Mouse (Mus musculus) limb, embryonic 14.5 days (tissue): ENCODE measurements around the gene Cntrl. TPM values are rescaled to one million over a fixed set of nuclear protein-coding genes. Genes with fewer than 3 reads are reported as not detected.

Source experiments
- ATAC-seq: fragments of 200-750 bp; cut with Nextera tagmentation; 2 replicates; pipeline ENCODE4 v1.8.0; 2017; ENCODE audit warnings: low read depth, moderate number of reproducible peaks, moderate TSS enrichment; ENCODE audit not compliant: low FRiP score
- DNase-seq: peaks from one replicate; pipeline ENCODE4 v3.0.0-alpha.2; 2015; ENCODE audit warnings: low spot score
- H3K27ac ChIP-seq: fragments of 300-500 bp; sonication (generic); replicated peaks from 2 replicates; pipeline ENCODE4 v1.5.1; 2014; ENCODE audit warnings: low read depth, mild to moderate bottlenecking, low read length, moderate library complexity, mixed read lengths
- H3K27me3 ChIP-seq: fragments of 300-500 bp; sonication (generic); 2 replicates; pipeline ENCODE4 v1.6.1; 2014; ENCODE audit warnings: low read length, mixed read lengths; ENCODE audit not compliant: control insufficient read depth, insufficient read depth
- H3K36me3 ChIP-seq: fragments of 300-500 bp; sonication (generic); 2 replicates; pipeline ENCODE4 v1.6.1; 2014; ENCODE audit warnings: mild to moderate bottlenecking, low read length, moderate library complexity, mixed read lengths; ENCODE audit not compliant: control insufficient read depth, insufficient read depth
- H3K4me1 ChIP-seq: fragments of 300-500 bp; sonication (generic); 2 replicates; pipeline ENCODE4 v1.6.1; 2014; ENCODE audit warnings: antibody characterized with exemption, low read length, mixed read lengths; ENCODE audit not compliant: control insufficient read depth, insufficient read depth
- H3K4me2 ChIP-seq: fragments of 300-500 bp; sonication (generic); replicated peaks from 2 replicates; pipeline ENCODE4 v1.6.1; 2014; ENCODE audit warnings: low read depth, mild to moderate bottlenecking, low read length, moderate library complexity; ENCODE audit not compliant: severe bottlenecking
- H3K4me3 ChIP-seq: fragments of 300-500 bp; sonication (generic); replicated peaks from 2 replicates; pipeline ENCODE4 v1.5.1; 2014; ENCODE audit warnings: low read length
- H3K9ac ChIP-seq: fragments of 300-500 bp; sonication (generic); 2 replicates; pipeline ENCODE4 v1.6.1; 2014; ENCODE audit warnings: mild to moderate bottlenecking, low read depth, low read length, moderate library complexity; ENCODE audit not compliant: severe bottlenecking
- H3K9me3 ChIP-seq: fragments of 300-500 bp; sonication (generic); 2 replicates; pipeline ENCODE4 v1.6.1; 2016; ENCODE audit warnings: low read length; ENCODE audit not compliant: control insufficient read depth
- POLR2A ChIP-seq: fragments of 200-500 bp; IDR thresholded peaks from 2 replicates; pipeline ENCODE4 v1.8.0; 2012; ENCODE audit warnings: inconsistent platforms, mild to moderate bottlenecking, moderate library complexity, borderline replicate concordance; ENCODE audit not compliant: insufficient read depth, insufficient read length; ENCODE audit errors: extremely low read depth
- WGBS: fragments of 180-500 bp; shearing (Covaris S2); extraction: QIAGEN DNeasy Blood & Tissue Kit; methylation state at CpG from one replicate; pipeline ENCODE4 v1.1.7; 2014; 5-methylcytosine and 5-hydroxymethylcytosine counted together
- polyA plus RNA-seq, 2 experiments: library from polyadenylated mRNA; depleted of rRNA in 1 of 2; stranded (reverse) in 1 of 2; unstranded in 1 of 2; fragments of >200 nt; fragmentation: Nextera tagmentation in 1 of 2; extraction: Ambion mirVana in 1 of 2; gene quantifications; 2 replicates each; pipeline versions ENCODE4 v1.2.1 to v1.2.3; 2012 to 2014

The Cntrl gene
- polyA plus RNA-seq, 2 experiments = 18.8 to 39.3 TPM

DNA sequence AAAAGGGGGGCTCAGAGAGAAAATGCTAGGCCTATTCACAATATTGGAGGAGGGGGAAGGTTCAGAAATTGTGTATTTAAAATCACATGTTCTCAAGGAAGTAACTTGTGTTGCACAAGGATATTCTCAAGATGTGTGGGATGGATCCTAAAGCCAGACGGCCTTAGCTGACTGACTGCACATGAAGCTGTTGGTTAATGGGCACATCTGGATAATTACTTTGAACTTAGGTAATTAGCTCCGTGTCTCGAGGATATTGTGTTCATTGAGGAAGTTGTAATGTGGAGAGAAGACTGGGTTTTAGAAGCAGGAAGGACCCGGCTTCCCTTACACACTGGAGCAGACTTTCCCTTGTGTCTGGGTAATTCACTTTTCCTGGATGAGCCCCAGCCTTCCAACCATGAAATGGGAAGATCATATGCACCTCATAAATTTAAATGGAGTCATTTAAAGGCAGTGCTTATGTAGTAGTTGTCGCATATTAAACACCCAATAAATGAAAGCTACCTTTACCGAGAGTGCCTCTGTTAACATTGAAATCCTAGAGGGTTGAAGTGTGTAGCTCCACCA, 113.6 kb downstream of the Cntrl start:
- ATAC-seq (peak; percentile 74; the same call in 1 of the 2 replicates), DNase-seq (peak; percentile 25)
- Histone ChIP-seq H3K36me3 (no peaks in the 10 kb centered on the region), H3K4me2 (no peak overlapping the region), H3K4me1 (peaks cover 9% of the 10 kb centered on the region; the same call in 1 of the 2 replicates), H3K9me3 (no peaks in the 10 kb centered on the region), H3K4me3 (no peak overlapping the region), H3K9ac (no peak overlapping the region), H3K27ac (no peak overlapping the region), H3K27me3 (0 out of 2 replicates have a peak, but pooled peaks cover 7% of the 10 kb centered on the region)
- TF ChIP-seq POLR2A = no peak
- 21% methylated on average over 6 of the region's 6 CpGs for WGBS

DNA sequence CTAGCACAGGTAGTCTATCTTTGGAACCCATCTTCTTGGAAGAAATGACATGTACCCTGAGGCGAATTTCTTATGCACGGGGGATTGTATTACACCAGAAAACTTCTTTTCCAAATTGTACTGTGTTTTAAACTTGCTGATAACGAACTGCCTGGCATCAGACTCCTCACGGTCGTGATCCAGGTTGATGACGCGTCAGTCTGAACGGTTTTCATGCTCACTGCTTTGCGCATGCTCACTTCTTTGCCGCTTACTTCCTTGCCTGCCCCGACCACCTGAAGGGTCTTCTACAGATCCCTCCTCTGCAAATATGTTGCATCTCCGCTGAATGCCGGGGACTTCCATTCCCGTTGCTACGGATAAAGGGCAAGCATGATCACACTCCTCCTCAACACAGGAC, 115.0 kb downstream of the Cntrl start:
- peaks cover 9% of the 10 kb centered on the region; the same call in 1 of the 2 replicates for H3K4me1 ChIP-seq
- no peaks in the 10 kb centered on the region for H3K36me3 ChIP-seq
- H3K9me3 ChIP-seq = no peaks in the 10 kb centered on the region
- H3K27me3 ChIP-seq = 0 out of 2 replicates have a peak, but pooled peaks cover 7% of the 10 kb centered on the region
- no peak overlapping the region for H3K27ac ChIP-seq
- ATAC-seq (no peak), DNase-seq (no peak)
- no peak for TF ChIP-seq POLR2A
- WGBS = 84% methylated on average over 15 of the region's 15 CpGs
- no peak overlapping the region for H3K4me2 ChIP-seq
- H3K4me3 ChIP-seq = no peak overlapping the region
- no peak overlapping the region for H3K9ac ChIP-seq

DNA sequence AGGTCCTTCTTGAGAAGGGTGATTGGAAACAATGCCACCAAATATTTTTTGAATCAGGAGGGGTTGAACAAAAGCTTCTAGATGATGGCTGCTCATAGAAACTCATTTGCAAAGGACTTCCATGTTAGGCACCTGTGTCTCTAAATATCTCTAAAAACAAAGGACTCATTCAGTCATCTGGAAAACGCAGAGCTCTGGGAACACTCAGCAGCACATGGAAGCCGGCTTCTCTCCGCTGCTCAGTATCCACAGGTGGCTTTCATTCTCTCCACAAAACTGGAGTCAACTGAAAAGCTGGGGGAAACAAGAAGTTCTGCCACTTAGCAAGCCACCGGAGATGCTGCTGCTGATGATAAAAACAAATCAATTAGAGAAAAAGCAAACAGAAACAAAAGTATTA, 118.9 kb downstream of the Cntrl start:
- Histone ChIP-seq H3K4me1 (peaks cover 17% of the 10 kb centered on the region), H3K4me3 (no peak overlapping the region), H3K36me3 (no peaks in the 10 kb centered on the region), H3K4me2 (no peak overlapping the region), H3K27me3 (0 out of 2 replicates have a peak, but pooled peaks cover 7% of the 10 kb centered on the region), H3K27ac (no peak overlapping the region), H3K9me3 (no peaks in the 10 kb centered on the region), H3K9ac (no peak overlapping the region)
- no peak for TF ChIP-seq POLR2A
- WGBS = 14% methylated on average over 4 of the region's 4 CpGs
- no peak for ATAC-seq
- DNase-seq = no peak

Other genes starting within 250 kb of the Cntrl start
- 0.06 TPM in 1 of 2 replicates, not detected in the other for gene Cutal, start 235.1 kb upstream of the Cntrl start, polyA plus RNA-seq (2012; rRNA removed)
- gene Cutal, start 235.1 kb upstream of the Cntrl start, polyA plus RNA-seq (2014; fragmentation: Nextera tagmentation; extraction: Ambion mirVana) = not detected in 2 replicates
- 39.4 and 50.5 TPM in 2 replicates for gene Psmd5, start 234.5 kb upstream of the Cntrl start, polyA plus RNA-seq (2012; rRNA removed)
- gene Psmd5, start 234.5 kb upstream of the Cntrl start, polyA plus RNA-seq (2014; fragmentation: Nextera tagmentation; extraction: Ambion mirVana) = 103 and 105 TPM in 2 replicates
- gene Phf19, start 195.5 kb upstream of the Cntrl start, polyA plus RNA-seq (2012; rRNA removed) = 7.9 and 8.7 TPM in 2 replicates
- 4.7 and 8.0 TPM in 2 replicates for gene Phf19, start 195.5 kb upstream of the Cntrl start, polyA plus RNA-seq (2014; fragmentation: Nextera tagmentation; extraction: Ambion mirVana)
- 5.1 and 7.0 TPM in 2 replicates for gene Traf1, start 147.7 kb upstream of the Cntrl start, polyA plus RNA-seq (2012; rRNA removed)
- 4.0 and 4.9 TPM in 2 replicates for gene Traf1, start 147.7 kb upstream of the Cntrl start, polyA plus RNA-seq (2014; fragmentation: Nextera tagmentation; extraction: Ambion mirVana)
- 0.17 and 0.33 TPM in 2 replicates for gene Hc, start 48.1 kb upstream of the Cntrl start, polyA plus RNA-seq (2012; rRNA removed)
- gene Hc, start 48.1 kb upstream of the Cntrl start, polyA plus RNA-seq (2014; fragmentation: Nextera tagmentation; extraction: Ambion mirVana) = 0.29 TPM in 1 of 2 replicates, not detected in the other
- gene AI182371, start 7.9 kb upstream of the Cntrl start, polyA plus RNA-seq (2012; rRNA removed) = 0.98 and 1.1 TPM in 2 replicates
- gene AI182371, start 7.9 kb upstream of the Cntrl start, polyA plus RNA-seq (2014; fragmentation: Nextera tagmentation; extraction: Ambion mirVana) = not detected in 2 replicates
- 127 and 130 TPM in 2 replicates for gene Rab14, start 91.6 kb downstream of the Cntrl start, polyA plus RNA-seq (2012; rRNA removed)
- gene Rab14, start 91.6 kb downstream of the Cntrl start, polyA plus RNA-seq (2014; fragmentation: Nextera tagmentation; extraction: Ambion mirVana) = 276 and 298 TPM in 2 replicates
- 160 and 163 TPM in 2 replicates for gene Gsn, start 146.9 kb downstream of the Cntrl start, polyA plus RNA-seq (2012; rRNA removed)
- gene Gsn, start 146.9 kb downstream of the Cntrl start, polyA plus RNA-seq (2014; fragmentation: Nextera tagmentation; extraction: Ambion mirVana) = 196 and 214 TPM in 2 replicates
- 14.0 and 15.1 TPM in 2 replicates for gene Stom, start 227.5 kb downstream of the Cntrl start, polyA plus RNA-seq (2012; rRNA removed)
- gene Stom, start 227.5 kb downstream of the Cntrl start, polyA plus RNA-seq (2014; fragmentation: Nextera tagmentation; extraction: Ambion mirVana) = 19.1 and 23.8 TPM in 2 replicates